Mouse (Mus musculus) olfactory bulb, adult 2 months (tissue): ENCODE data around the gene Gm4027. TPM values are rescaled to one million over a fixed set of nuclear protein-coding genes. Genes with fewer than 3 reads are reported as not detected.
"Not testable (repeated sequence)": the region's sequence is repeated elsewhere in the genome, so short reads cannot be mapped to it uniquely, and the experiment has no call there.

ENCODE experiments used
- H3K27ac ChIP-seq: fragments of 200-500 bp; 2 replicates; pipeline ENCODE4 v1.5.1; 2012; ENCODE audit warnings: low read depth, low read length; ENCODE audit not compliant: insufficient read depth
- H3K4me1 ChIP-seq: fragments of 200-500 bp; 2 replicates; pipeline ENCODE4 v1.6.1; 2012; ENCODE audit warnings: low read length; ENCODE audit not compliant: control insufficient read depth, insufficient read depth
- H3K4me3 ChIP-seq: fragments of 200-500 bp; 2 replicates; pipeline ENCODE4 v1.5.1; 2012; ENCODE audit warnings: mild to moderate bottlenecking, low read depth, low read length, moderate library complexity; ENCODE audit not compliant: insufficient read depth
- WGBS: fragments of 180-500 bp; shearing (Covaris S2); methylation state at CpG from one replicate; pipeline ENCODE4 v1.1.7; 2018; 5-methylcytosine and 5-hydroxymethylcytosine counted together
- polyA plus RNA-seq: library from polyadenylated mRNA; stranded (reverse); fragments of >200 nt; gene quantifications from 2 replicates; pipeline ENCODE4 v1.2.4, GENCODE M21; 2012; ENCODE audit warnings: low replicate concordance; ENCODE audit not compliant: missing spikeins, insufficient read depth, insufficient read length

The Gm4027 gene
- polyA plus RNA-seq, result not detected in 2 replicates

DNA sequence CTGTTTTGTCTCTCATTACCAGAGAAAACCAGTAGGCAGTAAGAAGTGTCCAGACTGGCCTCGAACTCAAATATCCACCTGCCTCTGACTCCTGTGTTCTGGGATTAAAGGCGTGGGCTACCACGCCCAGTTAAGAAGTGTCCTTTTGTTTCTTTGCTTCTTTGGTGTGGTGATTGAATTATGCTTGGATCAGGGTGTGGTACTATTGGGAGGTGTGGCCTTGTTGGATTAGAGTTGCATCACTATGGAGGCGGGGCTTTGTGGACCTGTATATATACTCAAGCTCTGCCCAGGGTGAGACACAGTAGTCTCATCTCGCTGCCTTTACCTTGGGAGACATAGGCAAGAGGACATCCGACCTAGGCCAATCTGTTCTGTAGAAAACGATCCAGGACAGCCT, at the start of gene Gm4027:
Gm4027 (plus strand) TSS at position 301 of the 400 bp plus-strand sequence.
- 94% methylated on average over 7 of the region's 7 CpGs for WGBS

DNA sequence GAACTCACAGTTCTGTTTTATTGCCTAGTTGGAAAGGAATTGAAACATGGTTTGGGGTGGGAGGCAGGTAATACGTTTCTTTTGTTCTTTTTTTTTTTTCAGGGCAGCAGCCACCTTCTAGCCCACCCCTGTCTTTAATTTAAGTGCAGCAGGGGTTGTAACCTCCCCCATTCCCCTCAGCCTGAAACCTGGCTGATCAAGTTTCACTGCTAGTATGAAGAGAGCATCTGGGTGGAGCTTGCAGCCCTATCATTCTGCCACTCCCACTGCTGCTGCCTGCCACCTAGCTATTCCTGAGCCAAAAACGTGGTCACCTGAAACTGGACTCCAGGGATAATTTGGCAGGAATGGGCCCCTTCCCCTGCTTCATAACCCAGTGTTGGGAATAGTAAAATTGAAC, 17.3 kb upstream of the Gm4027 start:
- H3K4me3 ChIP-seq, H3K27ac ChIP-seq, H3K4me1 ChIP-seq: not testable (repeated sequence)
- 21% methylated on average over 2 of the region's 2 CpGs for WGBS

More for the DNA sequence above, at the start of gene Gm4027:
- not testable (repeated sequence) for H3K4me1 ChIP-seq, H3K27ac ChIP-seq, H3K4me3 ChIP-seq

GRCm38 (mm10) chr12:87602388-87602787, 16.3 kb upstream of the Gm4027 start, which contains the start of gene Oog1:
Oog1 (plus strand) TSS chr12:87602688.
- not testable (repeated sequence) for H3K4me3 ChIP-seq, H3K27ac ChIP-seq, H3K4me1 ChIP-seq
- WGBS, result 86% methylated on average over 1 of the region's 2 CpGs

GRCm38 (mm10) chr12:87644520-87644919, 25.9 kb downstream of the Gm4027 start, which contains the start of gene Gm16381:
Gm16381 (minus strand) TSS chr12:87644620.
- H3K4me1 ChIP-seq, H3K27ac ChIP-seq, H3K4me3 ChIP-seq: not testable (repeated sequence)
- 81% methylated on average over 2 of the region's 2 CpGs for WGBS

GRCm38 (mm10) chr12:87652916-87653703, 34.4 kb downstream of the Gm4027 start:
- H3K27ac ChIP-seq, H3K4me3 ChIP-seq, H3K4me1 ChIP-seq: not testable (repeated sequence)
- 48% methylated on average over 2 of the region's 4 CpGs for WGBS

Other genes starting within 250 kb of the Gm4027 start
- gene Sptlc2, start 230.5 kb upstream of the Gm4027 start, polyA plus RNA-seq, result not detected in 2 replicates
- not detected in 2 replicates for gene Slirp, start 175.0 kb upstream of the Gm4027 start, polyA plus RNA-seq
- gene Alkbh1, start 174.9 kb upstream of the Gm4027 start, polyA plus RNA-seq, result not detected in 2 replicates
- 137 TPM in 1 of 2 replicates, not detected in the other for gene Snw1, start 146.6 kb upstream of the Gm4027 start, polyA plus RNA-seq
- gene Gm5788, start 124.1 kb upstream of the Gm4027 start, polyA plus RNA-seq, result not detected in 2 replicates
- gene Gm8300, start 104.6 kb upstream of the Gm4027 start, polyA plus RNA-seq, result not detected in 2 replicates
- not detected in 2 replicates for gene Oog1, start 16.2 kb upstream of the Gm4027 start, polyA plus RNA-seq
- not detected in 2 replicates for gene Gm16381, start 25.8 kb downstream of the Gm4027 start, polyA plus RNA-seq
- not detected in 2 replicates for gene Gm21319, start 156.9 kb downstream of the Gm4027 start, polyA plus RNA-seq
- not detected in 2 replicates for gene Gm21936, start 176.6 kb downstream of the Gm4027 start, polyA plus RNA-seq
- gene BB287469, start 197.7 kb downstream of the Gm4027 start, polyA plus RNA-seq, result not detected in 2 replicates
- gene Gm2001, start 223.5 kb downstream of the Gm4027 start, polyA plus RNA-seq, result not detected in 2 replicates